Mouse (Mus musculus): ENCODE data around the gene Myo16.

- TF ChIP-seq CTCF (IDR thresholded peaks at IDR 0.05; ENCODE audit: control insufficient read depth, insufficient read depth, insufficient replicate concordance, low read depth, low read length), result no peak
- TF ChIP-seq POLR2A (IDR thresholded peaks at IDR 0.05; ENCODE audit: control insufficient read depth, low read depth, low read length), result no peak
Measured at GRCm38 (mm10) chr8:10362949-10363348, 209.2 kb downstream of the Myo16 start.

Measured in testis, adult 2 months (tissue).